Mouse (Mus musculus) cerebellum, adult 18-20 months (tissue): ENCODE data around the gene Slc25a13.
"Not testable (repeated sequence)": the region's sequence is repeated elsewhere in the genome, so short reads cannot be mapped to it uniquely, and the experiment has no call there.

Experiments used
- DNase-seq, 2 experiments: peaks; one replicate each; pipeline ENCODE4 v3.0.0; 2021

Gene Slc25a13

GRCm38 (mm10) chr6:6201977-6202376 is 15.0 kb downstream of the Slc25a13 start:
- no peak for DNase-seq

- DNase-seq: no peak
Measured at GRCm38 (mm10) chr6:6199138-6199870, 17.7 kb downstream of the Slc25a13 start.

GRCm38 (mm10) chr6:6198056-6198455 is 18.9 kb downstream of the Slc25a13 start:
- not testable (repeated sequence) for DNase-seq

- DNase-seq: no peak
Measured at GRCm38 (mm10) chr6:6197339-6197738, 19.6 kb downstream of the Slc25a13 start.

- DNase-seq: no peak
Measured at GRCm38 (mm10) chr6:6196527-6196926, 20.4 kb downstream of the Slc25a13 start.

GRCm38 (mm10) chr6:6194831-6195230 is 22.1 kb downstream of the Slc25a13 start:
- DNase-seq: no peak

GRCm38 (mm10) chr6:6193906-6194305 is 23.1 kb downstream of the Slc25a13 start:
- no peak for DNase-seq

GRCm38 (mm10) chr6:6192413-6192812 is 24.6 kb downstream of the Slc25a13 start:
- no peak for DNase-seq

GRCm38 (mm10) chr6:6191596-6192337 is 25.2 kb downstream of the Slc25a13 start:
- peak in 1 of 2 experiments; percentile 23 for DNase-seq

GRCm38 (mm10) chr6:6188970-6189369 is 28.0 kb downstream of the Slc25a13 start:
- DNase-seq: no peak

- no peak for DNase-seq
Measured at GRCm38 (mm10) chr6:6186468-6186867, 30.5 kb downstream of the Slc25a13 start.

- no peak for DNase-seq
Measured at GRCm38 (mm10) chr6:6185735-6186068, 31.3 kb downstream of the Slc25a13 start.

GRCm38 (mm10) chr6:6184921-6185734 is 31.8 kb downstream of the Slc25a13 start:
- no peak for DNase-seq

GRCm38 (mm10) chr6:6183601-6184000 is 33.4 kb downstream of the Slc25a13 start:
- DNase-seq: no peak

GRCm38 (mm10) chr6:6182191-6182590 is 34.8 kb downstream of the Slc25a13 start:
- no peak for DNase-seq

GRCm38 (mm10) chr6:6178341-6178740 is 38.6 kb downstream of the Slc25a13 start:
- not testable (repeated sequence) for DNase-seq

- no peak for DNase-seq
Measured at GRCm38 (mm10) chr6:6175350-6175971, 41.5 kb downstream of the Slc25a13 start.

GRCm38 (mm10) chr6:6173935-6174561 is 42.9 kb downstream of the Slc25a13 start:
- no peak for DNase-seq

- no peak for DNase-seq
Measured at GRCm38 (mm10) chr6:6173166-6173934, 43.6 kb downstream of the Slc25a13 start.

- no peak for DNase-seq
Measured at GRCm38 (mm10) chr6:6168566-6169134, 48.3 kb downstream of the Slc25a13 start.
